Mouse (Mus musculus) cerebellum, adult (tissue): ENCODE data around the gene Sept11.

Source experiments
- ATAC-seq: cut with Nextera tagmentation; 2 replicates; pipeline ENCODE4 v1.9.2; 2017; ENCODE audit warnings: mild to moderate bottlenecking, moderate library complexity, mixed read lengths; ENCODE audit not compliant: insufficient number of reproducible peaks, low FRiP score, low TSS enrichment

Gene Sept11

DNA sequence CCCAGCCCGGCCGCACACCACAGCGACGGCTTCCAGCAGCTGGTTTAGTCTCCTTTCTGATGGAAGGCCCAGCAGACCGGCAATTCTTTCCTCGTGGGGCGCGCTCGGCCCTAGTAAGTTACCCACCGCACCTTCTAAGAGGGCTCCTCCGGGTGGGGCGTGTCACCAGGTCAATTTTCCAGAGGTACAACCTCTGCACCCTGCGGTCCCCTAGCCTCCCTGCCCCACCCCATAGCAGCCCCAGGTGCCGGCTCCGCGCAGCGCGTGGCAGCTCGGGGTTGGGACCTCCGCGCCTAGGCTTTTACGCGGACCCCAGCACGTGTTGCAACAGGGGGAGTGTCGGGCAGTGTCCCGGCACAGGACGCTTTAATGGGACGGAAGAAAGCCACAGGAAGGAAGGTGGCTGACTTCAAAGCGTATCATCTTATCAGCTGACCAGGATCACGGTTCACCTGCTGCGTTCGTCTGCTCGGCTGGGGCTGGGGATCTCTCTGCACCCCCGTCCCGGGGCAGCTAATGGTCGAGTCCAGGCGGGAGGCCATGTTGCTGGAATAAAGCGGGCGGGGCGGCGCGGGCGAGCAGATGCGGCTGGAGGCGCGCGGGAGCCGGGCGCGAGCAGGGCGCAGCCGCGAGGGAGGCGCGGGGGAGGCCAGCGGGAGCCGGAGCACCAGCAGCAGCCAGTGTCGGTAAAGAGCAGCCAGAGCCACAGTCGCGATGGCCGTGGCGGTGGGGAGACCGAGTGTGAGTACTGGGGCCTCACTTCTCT is at the start of gene Sept11:
Sept11 (plus strand) TSS at position 581 of the 766 bp plus-strand sequence.
- ATAC-seq = peak; percentile 82

DNA sequence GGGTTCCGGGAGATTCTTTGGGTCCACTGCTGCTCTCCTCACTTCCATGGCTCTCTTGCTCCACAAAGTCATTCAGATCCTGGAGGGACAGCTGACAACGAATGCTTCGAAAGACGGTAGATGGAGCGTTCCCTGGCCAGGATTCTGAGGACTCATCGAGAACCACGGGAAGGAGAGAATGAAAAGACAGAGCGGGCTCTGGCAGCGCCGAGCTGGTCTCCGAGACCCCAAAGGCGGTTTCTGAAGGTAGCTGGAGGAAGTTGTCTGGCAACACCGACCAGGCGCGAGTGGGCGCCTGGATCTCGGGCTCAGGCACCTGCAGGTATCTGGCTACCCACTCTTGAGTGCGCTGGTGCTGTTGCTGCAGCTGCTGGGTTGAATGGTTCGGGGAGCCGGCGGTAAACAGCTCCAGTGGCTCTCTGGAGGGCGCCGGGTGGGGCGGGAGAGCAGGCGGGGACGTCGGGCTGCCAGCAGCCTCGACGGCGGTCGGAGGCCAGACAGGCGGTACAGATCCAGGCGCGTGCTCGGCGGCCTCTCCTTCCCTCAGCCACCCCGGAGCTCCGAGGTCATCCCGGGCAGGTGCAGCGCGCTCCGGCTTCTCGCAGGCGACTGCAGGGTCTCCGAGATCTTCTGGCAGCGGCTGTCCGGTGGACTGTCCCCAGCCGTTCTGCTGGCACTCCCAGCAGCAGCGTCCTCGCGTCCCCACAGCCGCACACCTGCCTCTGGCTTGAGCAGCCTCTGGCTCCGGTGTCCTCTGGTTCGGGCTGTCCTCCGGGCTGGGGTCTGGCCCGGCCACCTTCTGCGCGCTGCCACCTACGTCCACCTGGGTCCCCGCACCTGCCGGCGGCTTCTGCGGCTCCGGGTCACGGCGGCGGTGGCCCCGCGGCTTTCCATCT is 49.3 kb upstream of the Sept11 start:
- ATAC-seq = no peak

- ATAC-seq = peak; percentile 75
Measured at GRCm38 (mm10) chr5:93044584-93045370, 48.5 kb upstream of the Sept11 start, which contains the start of gene Sowahb. Gene Sowahb (minus strand): TSS chr5:93045022.

GRCm38 (mm10) chr5:93045371-93045714 is 47.9 kb upstream of the Sept11 start:
- ATAC-seq = no peak

- ATAC-seq = no peak
Measured at GRCm38 (mm10) chr5:93046306-93046845, 46.9 kb upstream of the Sept11 start.

DNA sequence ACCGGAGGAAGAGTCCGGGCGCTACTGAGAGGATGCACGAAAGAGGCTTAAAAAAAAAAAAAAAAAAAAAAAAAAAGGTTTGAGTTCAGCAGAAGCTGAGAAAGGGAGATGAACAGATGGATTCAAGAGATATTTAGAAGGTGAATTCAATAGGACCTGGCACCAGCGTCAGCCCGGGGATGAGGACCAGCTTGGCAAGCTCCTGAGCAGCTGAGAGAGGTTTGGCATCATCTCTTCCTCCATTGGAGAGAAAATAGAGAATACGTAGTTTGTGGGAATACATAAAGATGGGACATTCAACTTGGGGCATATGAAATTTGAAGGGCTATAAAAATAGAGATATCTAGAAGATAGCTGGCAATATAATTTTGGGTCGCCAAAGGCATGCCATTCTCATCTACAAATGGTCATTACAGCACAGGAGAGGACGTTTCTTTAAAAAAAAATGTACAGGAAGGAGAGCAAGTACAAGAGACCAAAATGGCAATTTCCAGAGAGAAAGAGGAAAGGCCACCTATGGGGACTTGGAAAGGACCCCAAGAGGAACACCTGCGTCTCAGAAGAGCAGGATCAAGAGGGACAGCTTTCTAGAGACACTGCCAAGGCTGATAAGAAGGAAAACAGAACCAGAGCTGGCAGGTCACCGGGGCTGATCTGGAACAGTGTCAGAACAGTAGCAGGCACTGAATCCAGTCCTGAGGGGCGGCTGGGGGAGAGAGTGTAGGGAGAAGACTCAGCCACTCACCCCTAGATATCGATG is 44.6 kb upstream of the Sept11 start:
- peak; percentile 53 for ATAC-seq

DNA sequence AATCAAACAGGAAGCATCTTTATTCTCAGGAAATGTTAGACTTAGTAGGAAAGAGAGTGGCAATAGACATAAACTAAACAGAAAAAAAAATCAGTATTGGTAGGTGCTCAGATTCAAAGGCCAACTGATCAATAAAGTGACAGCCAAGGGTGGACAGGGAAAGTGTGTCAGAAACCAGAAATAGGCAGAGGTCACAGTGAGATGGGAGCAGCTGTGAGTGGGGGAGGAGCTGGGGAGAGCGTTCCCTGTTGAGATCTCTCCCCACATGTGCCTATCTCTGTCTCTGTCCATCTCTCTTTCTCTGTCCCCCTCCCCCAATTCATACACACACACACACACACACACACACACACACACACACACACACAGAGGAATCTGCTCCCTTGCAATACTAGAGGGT is 43.3 kb upstream of the Sept11 start:
- no peak for ATAC-seq

GRCm38 (mm10) chr5:93051041-93051440 is 42.2 kb upstream of the Sept11 start:
- ATAC-seq = no peak

DNA sequence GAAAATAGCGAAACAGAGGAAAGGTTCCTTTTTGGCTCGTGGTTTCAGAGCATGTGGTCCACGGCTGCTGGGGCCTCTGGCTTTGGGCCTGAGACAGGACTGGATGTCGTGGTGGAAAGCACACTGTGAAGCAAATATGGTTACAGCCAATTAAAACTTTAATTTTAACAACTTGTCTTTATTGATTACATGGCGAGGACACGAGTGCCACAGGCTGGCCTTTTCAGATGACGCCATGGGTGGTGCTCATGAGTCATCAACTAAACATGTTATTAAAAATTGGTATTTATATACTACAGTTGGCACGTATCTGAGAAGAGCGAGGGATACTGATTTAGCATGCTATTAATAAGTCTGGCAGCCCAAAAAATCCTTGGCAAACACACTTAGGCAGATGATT is 41.3 kb upstream of the Sept11 start:
- no peak for ATAC-seq

DNA sequence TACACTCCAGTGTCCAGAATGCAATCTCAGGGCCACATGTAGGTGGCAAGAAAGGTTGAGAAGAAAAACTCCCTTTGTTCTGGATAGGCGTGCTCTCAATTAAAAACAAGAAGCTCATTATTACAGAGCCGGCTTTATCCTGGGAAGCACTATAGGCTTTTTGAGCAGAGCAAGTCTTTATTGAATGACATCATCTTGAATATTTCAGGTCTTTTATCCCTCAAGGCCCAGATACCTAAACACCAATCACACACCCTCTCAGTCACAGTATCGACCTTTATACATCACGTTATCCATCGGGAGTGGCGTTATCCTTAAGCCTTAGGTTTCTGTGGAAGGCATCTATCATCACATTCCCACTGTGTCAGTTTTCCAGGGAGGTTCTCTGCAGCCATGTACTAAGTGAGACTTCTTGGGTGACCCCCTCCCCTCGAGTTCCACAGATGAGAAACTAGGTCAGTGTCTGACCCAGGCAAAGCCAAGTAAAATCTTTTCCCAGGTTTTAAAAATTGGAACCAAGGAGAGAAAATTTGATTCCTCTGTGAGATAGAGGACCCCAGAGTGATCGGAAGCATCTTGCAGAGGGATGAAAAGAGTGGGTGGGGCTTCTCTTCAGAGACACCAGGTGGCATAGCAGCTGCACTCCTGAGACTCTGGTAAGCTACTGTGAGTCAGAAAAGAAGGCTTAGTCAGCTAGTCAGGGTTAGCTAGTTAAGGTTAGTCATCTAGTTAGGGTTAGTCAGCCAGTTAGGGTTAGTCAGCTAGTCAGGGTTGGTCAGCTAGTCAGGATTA is 39.4 kb upstream of the Sept11 start:
- ATAC-seq = no peak

DNA sequence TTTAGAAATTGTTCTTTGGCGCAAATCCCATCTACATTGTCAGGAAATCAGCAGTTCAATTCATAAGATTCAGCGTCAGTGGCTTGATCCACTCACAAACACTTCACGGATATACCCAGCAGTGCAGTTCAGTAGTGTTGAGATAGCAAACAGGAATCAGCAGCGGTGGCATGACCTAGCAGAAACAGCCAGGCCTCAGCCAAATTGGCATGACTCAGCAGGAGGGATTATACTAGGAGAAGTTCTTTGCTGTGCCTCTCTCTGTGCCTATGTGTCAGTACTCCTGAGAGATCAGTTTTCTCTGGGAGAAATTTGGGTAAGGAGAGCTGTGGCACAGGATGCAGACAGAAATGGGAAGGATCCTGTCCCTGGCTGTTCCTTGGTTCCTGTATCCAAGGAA is 32.4 kb upstream of the Sept11 start:
- no peak for ATAC-seq

DNA sequence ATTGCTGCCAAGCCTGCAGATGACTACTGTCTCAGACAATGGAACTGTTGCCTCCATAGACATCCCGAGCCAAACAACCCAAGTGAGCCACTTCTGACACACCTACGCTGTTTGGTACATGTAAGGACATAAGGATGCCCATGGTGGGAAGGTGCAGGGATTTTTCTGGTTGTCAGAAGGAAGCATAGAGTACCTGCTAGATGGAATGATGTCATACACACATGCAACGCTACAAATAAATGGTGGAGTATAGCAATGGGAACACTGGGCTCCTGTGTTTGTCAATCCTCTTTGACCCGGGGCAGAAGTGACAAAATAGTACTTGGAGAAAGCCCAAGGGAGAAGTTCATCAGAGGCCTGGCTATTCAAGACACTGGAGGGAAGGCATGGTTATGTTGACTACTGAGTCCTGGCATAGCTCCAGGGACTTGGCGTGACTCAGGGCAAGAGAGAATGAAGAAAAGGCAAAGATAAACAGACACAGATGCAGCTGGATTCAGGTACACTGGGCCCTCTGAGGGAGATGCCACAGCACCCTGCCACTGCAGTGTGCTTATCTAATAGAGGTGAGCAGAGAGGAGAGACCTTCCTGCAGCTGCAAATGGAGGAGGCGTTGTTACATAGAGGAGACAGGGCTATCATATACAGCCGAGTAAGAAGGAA is 15.4 kb upstream of the Sept11 start:
- no peak for ATAC-seq

GRCm38 (mm10) chr5:93079596-93079995 is 13.6 kb upstream of the Sept11 start:
- ATAC-seq = no peak

- no peak for ATAC-seq
Measured at GRCm38 (mm10) chr5:93085015-93085598, 8.1 kb upstream of the Sept11 start.

DNA sequence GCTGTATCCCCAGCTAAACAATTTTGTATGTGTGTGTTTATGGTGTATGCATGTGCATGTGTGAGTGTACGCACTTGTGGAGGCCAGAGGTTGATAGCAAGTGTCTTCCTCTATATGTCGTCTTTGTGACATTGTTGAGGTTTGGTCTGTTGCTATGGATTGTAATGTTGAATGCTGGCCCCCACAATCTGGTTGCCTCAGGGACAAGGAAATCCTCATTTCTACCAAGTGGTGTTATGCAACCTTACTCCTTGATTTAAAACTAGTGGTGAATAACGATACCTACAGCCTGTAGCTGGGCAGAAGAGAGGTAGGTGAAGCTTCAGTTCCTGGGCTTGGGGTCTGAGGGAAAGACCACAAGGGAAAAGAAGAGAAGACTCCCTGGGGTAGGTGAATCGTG is 7.3 kb upstream of the Sept11 start:
- no peak for ATAC-seq

DNA sequence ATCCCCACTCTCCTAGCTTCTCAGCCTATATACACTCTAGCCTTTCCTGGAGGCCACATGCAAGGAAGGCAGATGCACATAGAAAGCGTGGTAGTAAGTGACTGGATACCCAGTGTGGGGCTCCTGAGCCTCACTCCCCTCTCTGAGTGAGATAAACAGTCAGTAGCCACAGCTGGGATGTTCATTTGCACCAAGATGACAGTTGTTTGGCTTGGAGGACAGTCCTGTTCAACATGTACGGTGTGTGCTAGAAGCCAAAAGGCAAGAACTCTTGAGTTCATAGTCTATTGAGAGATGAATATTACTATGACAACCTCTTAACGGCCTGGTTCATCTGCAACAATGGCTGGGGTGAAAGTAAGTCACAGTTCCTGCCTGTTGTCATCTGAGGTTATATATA is 2.0 kb upstream of the Sept11 start:
- ATAC-seq = no peak

GRCm38 (mm10) chr5:93092147-93092781 is 973 bp upstream of the Sept11 start:
- ATAC-seq = no peak
